Mouse (Mus musculus): ENCODE data around the gene Gpr19. TPM values are rescaled to one million over a fixed set of nuclear protein-coding genes. Genes with fewer than 3 reads are reported as not detected.

Gpr19 gene
- polyA plus RNA-seq, 1 experiment = 27.8 TPM

DNA sequence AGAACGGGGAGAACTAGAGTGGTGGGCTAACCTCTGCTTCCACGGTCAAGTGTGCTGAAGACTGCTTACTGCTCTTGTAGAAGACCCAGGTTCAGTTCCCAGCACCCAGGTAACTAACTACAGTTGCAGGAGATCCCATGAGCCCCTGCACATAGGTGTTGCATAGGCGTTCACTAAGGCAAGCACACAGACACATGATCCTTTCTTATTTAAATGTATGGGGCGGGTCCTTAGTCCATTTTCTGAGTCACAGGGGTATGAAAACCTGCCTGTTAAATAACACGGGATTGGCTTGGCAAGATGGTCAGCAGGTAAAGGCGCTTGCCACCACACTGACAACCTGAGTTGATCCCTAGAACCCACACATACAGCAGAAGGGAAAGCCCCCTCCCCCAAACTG is 39.4 kb downstream of the Gpr19 start:
- no peak for DNase-seq (ENCODE audit: extremely low spot score in 1 of 2, low spot score in 1 of 2)

DNA sequence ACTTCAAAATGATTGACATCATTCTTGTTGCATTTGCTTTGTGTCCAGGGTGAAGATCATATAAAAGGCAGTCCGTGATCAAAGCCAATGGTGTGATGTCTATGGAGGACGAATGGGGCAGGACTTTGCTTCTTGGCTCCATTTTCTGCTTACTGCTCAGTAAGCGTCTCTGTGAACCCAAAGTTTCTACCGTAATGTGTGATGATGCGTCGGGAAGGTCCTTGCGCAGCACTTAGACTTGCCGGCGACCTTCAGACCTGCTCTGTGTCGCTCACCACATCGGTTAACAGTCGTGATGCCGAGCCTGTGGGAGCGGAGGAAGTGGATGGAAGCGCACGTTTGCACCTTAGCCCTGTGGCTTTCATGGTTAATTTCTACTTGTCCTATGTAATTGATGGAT is 42.5 kb downstream of the Gpr19 start:
- DNase-seq (ENCODE audit: extremely low spot score in 1 of 2, low spot score in 1 of 2) = no peak

DNA sequence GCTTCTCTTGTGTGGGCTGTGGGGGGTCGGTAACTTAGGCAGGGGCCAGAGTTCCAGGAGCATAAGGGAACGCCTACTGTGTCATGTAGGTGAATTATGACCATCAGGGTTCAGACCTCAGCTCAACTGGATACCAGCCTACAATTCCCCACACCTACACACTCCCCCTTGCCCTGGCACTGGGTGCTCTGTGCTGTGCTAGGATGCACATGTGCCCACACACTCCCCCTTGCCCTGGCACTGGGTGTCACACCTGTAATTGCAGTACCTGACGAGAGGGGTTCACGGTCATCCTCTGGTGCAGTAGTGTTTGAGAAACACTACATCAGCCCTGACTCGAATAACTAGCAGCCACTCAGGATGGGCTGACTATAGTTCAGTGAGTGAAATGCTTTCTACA is 43.6 kb downstream of the Gpr19 start:
- DNase-seq (ENCODE audit: extremely low spot score in 1 of 2, low spot score in 1 of 2) = no peak

DNA sequence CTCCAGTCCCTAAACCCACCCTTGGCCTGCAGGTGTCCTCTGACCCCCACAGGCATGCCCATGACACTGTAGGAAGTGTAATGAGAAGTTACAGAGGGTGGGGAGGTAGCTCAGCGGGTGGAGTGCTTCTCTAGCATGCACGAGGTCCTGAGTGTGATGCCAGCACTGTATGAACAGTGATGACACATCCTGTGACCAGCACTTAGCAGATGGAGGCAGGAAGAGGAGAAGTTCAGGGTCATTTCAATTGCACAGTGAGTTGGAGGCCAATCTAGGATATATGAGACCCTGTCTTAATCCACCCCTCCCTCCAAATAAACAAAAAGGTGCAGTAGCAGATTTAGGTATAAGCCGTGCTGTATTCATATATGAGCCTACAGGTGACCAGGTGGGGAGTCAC is 48.4 kb downstream of the Gpr19 start:
- DNase-seq (ENCODE audit: extremely low spot score in 1 of 2, low spot score in 1 of 2) = no peak

DNA sequence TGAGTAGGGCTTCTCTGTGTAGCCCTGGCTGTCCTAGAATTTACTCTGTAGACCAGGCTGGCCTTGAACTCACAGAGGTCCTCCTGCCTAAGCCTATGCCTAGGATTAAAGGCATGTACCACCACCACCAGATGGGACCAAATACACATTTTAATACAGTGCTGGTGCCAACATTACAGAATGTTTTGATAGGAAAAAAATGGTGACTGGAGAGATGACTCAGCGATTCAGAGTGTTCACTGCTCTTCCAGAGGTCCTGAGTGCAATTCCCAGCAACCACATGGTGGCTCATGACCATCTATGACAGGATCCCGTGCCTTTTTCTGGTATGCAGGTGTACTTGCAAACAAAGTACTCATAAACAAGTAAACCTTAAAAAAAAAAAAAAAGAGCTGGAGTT is 48.9 kb downstream of the Gpr19 start:
- no peak for DNase-seq (ENCODE audit: extremely low spot score in 1 of 2, low spot score in 1 of 2)

DNA sequence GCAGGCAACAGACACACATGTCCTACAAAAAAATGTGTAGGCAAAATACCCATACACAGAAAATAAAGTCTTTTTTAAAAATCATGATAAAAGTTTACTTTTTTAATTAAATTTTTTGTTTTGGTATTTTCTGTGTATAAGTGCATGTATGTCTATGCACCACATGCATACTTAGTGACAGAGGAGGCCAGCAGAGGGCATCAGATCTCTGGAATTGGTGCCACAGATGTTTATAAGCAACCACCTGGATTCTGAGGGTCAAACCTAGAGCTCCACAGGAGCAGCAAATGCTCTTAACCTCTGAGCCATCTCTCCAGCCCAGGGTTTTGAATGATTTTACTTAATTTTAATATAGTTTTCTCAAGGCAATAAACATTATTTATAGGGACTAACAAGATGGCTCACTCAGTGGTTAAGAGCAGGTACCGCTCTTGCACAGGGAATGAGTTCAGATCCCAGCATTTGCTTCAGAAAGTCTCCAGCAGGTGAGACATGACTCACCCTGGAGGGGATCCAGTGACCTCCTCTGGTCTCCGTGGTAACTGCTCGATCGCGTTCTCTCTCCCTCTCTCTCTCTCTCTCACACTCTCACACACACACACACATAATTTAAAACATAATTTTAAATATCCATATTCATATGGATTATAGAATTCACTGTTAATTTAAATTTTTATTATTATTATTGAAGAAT is 50.0 kb downstream of the Gpr19 start:
- no peak for DNase-seq (ENCODE audit: extremely low spot score in 1 of 2, low spot score in 1 of 2)

DNA sequence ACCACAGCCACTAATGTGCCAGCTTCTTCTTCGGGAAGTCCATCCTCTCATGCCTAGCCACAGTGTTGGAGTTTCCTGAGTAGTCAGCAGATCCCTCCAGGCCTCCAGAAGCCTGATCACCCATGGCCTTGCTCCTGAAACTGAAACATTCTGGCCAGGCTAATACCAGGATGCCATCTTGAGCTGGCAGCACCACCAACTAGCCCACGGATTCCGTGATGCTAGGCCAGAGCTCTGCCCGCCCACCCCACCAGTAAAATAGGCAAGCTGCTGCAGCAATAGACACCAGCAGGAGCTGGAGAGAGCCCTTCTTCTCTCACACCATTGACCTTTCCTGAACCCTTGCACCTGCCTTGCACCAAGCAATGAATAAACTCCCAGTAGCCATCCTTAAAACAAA is 50.8 kb downstream of the Gpr19 start:
- DNase-seq (ENCODE audit: extremely low spot score in 1 of 2, low spot score in 1 of 2) = no peak

DNA sequence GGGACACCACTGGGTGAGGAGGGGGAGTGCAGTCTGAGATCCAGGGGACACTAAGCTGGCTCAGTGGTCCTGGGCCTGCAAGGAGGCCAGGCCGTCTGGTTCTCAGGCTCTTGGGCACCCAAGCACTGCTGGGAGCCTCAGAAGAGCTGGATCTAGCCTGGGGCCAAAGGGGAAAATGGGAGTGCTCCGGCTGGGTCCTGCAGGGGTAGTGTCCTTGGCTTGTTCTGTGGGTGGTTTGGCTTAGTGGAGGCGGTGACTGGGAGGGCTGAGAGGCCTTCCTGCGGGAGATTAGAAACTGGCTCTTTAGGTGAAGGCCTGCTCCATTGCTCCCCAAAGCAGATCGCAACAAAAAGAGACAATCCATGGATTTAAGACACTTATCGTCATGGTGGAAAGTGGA is 52.1 kb downstream of the Gpr19 start:
- DNase-seq (ENCODE audit: extremely low spot score in 1 of 2, low spot score in 1 of 2) = no peak

DNA sequence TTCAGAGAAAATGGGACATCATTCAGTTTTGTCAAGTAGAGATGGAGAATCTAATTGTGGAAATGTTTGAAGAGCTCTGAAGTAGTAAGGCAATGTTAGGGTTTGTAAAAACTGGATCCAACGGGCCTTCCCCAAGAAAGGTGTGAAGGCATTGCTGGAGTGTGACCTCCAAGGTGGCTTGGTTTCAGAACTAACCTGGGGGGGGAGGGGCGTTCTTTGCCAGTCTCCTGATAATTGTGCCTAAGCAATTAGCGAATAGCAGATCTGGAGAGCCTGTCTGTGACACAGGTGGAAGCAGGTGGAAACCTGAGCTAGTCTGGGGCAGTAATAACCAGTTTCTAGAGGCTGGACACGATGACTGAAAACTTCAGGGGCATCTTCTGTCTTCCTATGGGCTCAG is 52.7 kb downstream of the Gpr19 start:
- DNase-seq (ENCODE audit: extremely low spot score in 1 of 2, low spot score in 1 of 2) = no peak

DNA sequence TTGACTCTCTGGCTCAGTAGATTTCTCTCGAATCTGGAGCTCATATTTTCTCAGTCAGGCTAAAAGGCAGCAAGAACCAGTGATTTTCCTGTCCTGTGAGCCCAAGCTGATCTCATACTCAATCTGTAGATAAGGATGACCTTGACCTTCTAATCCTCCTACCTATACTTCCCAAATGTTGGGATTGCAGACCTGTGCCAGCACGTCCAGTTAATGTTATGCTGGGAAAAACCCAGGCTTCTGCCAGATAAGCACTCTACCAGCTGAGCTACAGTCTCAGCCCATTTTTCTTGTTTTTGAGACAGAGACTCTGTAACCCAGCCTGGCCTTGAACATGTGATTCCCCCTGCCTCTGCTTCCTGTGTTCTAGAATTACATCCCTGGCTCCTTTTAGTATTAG is 58.0 kb downstream of the Gpr19 start:
- no peak for DNase-seq (ENCODE audit: extremely low spot score in 1 of 2, low spot score in 1 of 2)

DNA sequence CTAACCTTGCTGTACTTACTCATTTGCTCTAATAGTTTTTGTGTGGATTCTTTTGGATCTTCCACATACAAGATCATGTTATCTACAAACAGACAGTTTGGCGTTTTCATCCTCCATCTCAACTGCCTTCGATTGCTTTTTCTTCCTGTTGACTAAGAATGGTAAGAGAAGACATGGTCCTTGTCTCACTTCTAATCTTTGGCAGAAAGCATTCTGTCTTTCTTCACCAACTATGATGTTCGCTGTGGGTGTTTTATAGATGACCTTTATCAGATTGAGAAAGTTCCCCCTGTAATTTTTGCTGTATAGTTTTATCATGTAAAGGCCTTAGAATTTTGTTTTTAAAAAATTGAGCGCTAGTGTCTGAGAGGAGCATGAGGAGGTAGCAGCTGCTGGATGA is 60.3 kb downstream of the Gpr19 start:
- DNase-seq (ENCODE audit: extremely low spot score in 1 of 2, low spot score in 1 of 2) = no peak

DNA sequence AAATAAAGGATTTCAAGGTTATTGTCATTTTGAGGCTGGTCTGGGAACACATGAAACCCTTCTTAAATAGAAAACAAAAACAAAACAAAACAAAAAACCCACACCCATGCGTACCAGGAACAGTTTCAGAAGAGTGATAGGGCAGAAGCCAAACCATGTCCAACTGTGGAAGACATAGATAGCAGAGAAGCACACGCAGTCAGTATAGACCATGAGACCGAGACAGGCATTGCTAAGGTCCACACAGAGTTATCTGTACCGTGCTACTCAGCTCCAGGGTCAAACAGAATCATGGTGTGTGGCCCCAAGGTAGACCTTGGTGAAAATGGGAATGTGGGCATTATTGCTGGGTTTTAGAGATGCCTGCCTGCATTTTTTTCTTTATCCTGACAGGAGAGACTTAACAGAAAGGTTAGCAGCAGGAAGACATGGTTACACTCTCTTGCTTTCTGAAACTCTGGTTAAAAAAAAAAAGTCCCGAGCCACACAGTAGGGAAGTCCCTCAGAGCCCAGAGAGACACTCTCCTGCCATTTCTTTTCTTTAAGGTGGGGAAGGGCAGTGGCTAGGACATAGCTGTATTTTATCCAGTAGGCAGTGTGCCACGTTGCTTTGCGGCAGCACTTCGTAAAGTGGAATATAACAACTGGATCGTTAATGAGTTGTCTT is 63.7 kb downstream of the Gpr19 start:
- no peak for DNase-seq (ENCODE audit: extremely low spot score in 1 of 2, low spot score in 1 of 2)

DNA sequence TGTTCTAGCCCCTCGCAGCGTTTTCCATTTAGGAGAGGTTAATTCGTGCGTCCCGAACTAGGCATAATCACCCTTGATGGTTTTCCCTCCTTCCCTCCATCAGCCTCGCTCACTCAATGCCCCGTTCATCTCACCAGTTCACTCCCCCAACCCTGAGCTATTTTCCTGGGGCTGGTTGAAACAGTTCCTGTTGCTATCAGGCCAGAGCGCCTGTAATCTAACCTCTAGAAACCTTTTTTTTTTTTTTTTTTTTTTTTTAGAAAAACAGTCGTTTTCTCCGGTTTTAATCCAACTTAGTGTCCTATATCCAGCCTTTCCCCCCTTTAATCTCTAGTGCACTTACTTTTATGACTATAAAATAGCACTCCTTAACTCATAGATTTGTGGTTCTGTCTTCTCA is 67.6 kb downstream of the Gpr19 start:
- DNase-seq (ENCODE audit: extremely low spot score in 1 of 2, low spot score in 1 of 2) = no peak

DNA sequence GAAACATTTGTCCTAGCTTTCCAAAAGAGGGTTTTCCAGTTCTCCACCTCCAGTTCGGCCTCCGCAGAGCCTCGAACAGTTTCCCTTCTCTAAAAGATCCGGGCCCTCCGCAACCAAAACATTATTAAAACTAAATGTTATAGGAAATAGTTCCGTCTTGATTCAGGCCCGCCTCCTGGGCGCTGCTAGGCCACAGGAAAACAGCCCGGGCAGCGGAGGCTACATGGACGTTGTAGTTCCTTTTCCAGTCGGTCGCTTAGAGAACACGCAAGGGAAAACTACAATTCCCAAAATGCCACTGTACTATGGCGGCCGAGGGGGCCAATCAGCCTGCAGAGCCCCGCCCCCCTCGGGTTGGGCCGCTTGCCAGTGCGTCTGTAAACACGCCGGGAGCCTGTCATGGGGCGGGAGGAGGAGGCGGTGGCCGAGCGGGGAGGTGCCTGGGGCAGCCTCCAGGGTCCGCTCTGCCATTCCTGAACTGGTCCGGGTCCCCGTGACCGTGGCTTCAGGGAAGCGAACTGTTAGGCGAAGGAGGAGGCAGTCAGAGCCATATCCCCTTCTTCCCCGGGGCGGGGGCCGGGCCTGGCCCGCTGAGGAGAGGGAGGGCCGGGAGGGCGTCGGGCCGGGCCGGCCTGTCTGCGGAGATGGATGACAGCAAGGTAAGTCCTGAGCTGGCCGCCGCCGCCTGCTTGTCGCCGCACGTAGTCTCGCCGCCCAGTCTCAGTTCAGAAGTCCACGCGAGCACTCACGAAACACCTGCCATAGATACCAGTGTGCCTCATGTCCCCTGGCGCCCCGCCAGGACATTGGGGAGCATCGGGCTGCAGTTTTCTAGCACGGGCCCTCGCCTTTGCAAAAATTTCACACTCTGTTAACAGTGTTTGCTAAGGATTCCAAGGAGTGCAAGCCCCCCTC is 68.3 kb downstream of the Gpr19 start, which contains the start of gene Crebl2:
TSS of gene Crebl2 (plus strand) at position 369 of the 915 bp plus-strand sequence.
- peak; percentile 99 to 100 for DNase-seq (ENCODE audit: extremely low spot score in 1 of 2, low spot score in 1 of 2)

DNA sequence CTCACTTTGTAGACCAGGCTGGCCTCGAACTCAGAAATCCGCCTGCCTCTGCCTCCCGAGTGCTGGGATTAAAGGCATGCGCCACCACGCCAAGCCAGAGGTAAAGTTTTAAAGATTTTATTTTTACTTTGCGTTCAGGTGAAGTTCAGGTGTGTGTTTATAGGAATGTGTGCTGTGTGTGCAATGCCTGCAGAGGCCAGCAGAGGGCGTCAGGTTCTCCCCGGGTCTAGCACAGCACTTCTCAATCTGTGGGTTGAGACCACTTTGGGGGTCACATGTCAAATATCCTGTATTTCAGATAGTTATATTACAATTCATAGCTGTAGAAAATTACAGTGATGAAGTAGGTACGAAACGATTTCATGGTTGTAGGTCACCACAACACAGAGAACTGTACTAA is 75.5 kb downstream of the Gpr19 start:
- no peak for DNase-seq (ENCODE audit: extremely low spot score in 1 of 2, low spot score in 1 of 2)

DNA sequence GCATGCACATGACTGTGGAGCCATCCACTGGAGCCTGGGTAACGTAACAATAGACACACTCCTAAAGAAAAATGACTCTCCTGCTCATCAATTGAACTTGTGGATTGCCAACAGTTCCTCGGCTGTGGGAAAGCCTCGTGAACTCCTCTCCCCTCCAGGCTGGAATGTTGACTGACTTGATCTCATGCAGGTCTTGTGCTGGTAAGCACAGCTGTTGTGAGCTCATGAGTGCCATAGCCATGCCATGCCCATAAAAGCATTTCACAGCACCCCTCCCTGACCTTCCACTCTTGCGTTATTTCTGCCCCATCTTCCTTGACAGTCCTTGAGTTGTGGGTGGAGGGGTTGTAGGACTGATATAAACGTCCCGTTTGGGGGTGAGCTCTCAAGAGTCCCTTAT is 78.0 kb downstream of the Gpr19 start:
- DNase-seq (ENCODE audit: extremely low spot score in 1 of 2, low spot score in 1 of 2) = no peak

DNA sequence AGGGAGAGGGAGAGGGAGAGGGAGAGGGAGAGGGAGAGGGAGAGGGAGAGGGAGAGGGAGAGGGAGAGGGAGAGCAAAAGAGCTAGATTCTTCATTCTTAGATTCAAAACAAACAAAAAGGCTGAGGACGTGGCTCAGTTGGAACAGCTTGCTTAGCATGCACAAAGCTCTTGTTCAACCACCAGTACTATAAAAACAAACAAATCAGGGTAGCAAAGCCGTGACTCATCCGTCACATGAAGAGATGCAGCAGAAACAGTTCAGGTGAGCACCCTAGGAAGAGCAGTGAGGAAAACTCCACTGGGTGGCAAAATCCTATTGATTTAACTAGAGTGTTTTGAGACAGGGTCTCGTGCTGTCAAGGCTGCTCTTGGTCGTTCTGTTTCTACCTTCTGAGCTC is 78.6 kb downstream of the Gpr19 start:
- no peak for DNase-seq (ENCODE audit: extremely low spot score in 1 of 2, low spot score in 1 of 2)

Data from frontal cortex, adult 2 months (tissue).